Mouse (Mus musculus) ES-E14 (cell line): ENCODE measurements around the gene Atp1a4. TPM values are rescaled to one million over a fixed set of nuclear protein-coding genes. Genes with fewer than 3 reads are reported as not detected.

Experiments used
- DNase-seq: peaks from one replicate; pipeline ENCODE4 v3.0.0-alpha.2; 2013; ENCODE audit warnings: low read depth, low spot score
- H3K27ac ChIP-seq: 2 replicates; pipeline ENCODE4 v1.5.1; 2012; ENCODE audit warnings: low read depth, mild to moderate bottlenecking, low read length, moderate library complexity, mixed read lengths; ENCODE audit not compliant: poor library complexity, insufficient read depth, severe bottlenecking
- H3K36me3 ChIP-seq: 2 replicates; pipeline ENCODE4 v1.6.1; 2012; ENCODE audit warnings: mild to moderate bottlenecking, low read length, moderate library complexity, mixed read lengths; ENCODE audit not compliant: control insufficient read depth, poor library complexity, insufficient read depth, severe bottlenecking
- H3K4me1 ChIP-seq, 2 experiments: fragments of 150-350 bp in 1 of 2; sonication (generic) in 1 of 2; 2 replicates each; pipeline ENCODE4 v1.6.1; 2012; ENCODE audit warnings: low read length in 2 of 2, mild to moderate bottlenecking in 1 of 2, mixed read lengths in 1 of 2; ENCODE audit not compliant: control insufficient read depth in 2 of 2, insufficient read depth in 2 of 2, poor library complexity in 1 of 2
- H3K4me3 ChIP-seq, 2 experiments: fragments of 150-350 bp in 1 of 2; sonication (generic) in 1 of 2; 2 replicates each; pipeline ENCODE4 v1.5.1; 2012; ENCODE audit warnings: low read length in 2 of 2, low read depth in 1 of 2, mild to moderate bottlenecking in 1 of 2, mixed read lengths in 1 of 2; ENCODE audit not compliant: insufficient read depth in 1 of 2, poor library complexity in 1 of 2, severe bottlenecking in 1 of 2
- H3K9ac ChIP-seq: 2 replicates; pipeline ENCODE4 v1.6.1; 2012; ENCODE audit warnings: low read depth, mild to moderate bottlenecking, low read length, mixed read lengths; ENCODE audit not compliant: poor library complexity, insufficient read depth, severe bottlenecking
- H3K9me3 ChIP-seq: fragments of 150-350 bp; sonication (generic); 2 replicates; pipeline ENCODE4 v1.6.1; 2012; ENCODE audit warnings: low read depth, mild to moderate bottlenecking, low read length; ENCODE audit not compliant: control insufficient read depth, insufficient read depth
- CHD2 ChIP-seq: IDR thresholded peaks from 2 replicates; pipeline ENCODE4 v1.6.1; 2014; ENCODE audit warnings: mild to moderate bottlenecking, low read depth, low read length, inconsistent platforms
- HCFC1 ChIP-seq: IDR thresholded peaks from 2 replicates; pipeline ENCODE4 v1.6.1; 2012; ENCODE audit warnings: low read length, inconsistent platforms, borderline replicate concordance; ENCODE audit not compliant: insufficient read depth
- MAFK ChIP-seq: IDR thresholded peaks from 2 replicates; pipeline ENCODE4 v1.6.1; 2014; ENCODE audit warnings: mild to moderate bottlenecking, low read depth, low read length, inconsistent platforms; ENCODE audit not compliant: insufficient read depth
- ZC3H11A ChIP-seq: IDR thresholded peaks from 2 replicates; pipeline ENCODE4 v1.6.1; 2012; ENCODE audit warnings: low read depth, mild to moderate bottlenecking, inconsistent platforms, low read length, borderline replicate concordance
- ZNF384 ChIP-seq: IDR thresholded peaks from 2 replicates; pipeline ENCODE4 v1.6.1; 2012; ENCODE audit warnings: low read depth, low read length, inconsistent platforms
- in situ Hi-C, 2 experiments: fragments of 600-800 bp; cut with MboI; formaldehyde crosslinking; loops; one replicate each; pipeline ENCODE4 v1.15.1; 2025; ENCODE audit warnings: low sequenced_read_pairs in 2 of 2, inconsistent platforms in 1 of 2; ENCODE audit not compliant: unreplicated experiment in 2 of 2
- total RNA-seq: library from RNA; depleted of rRNA; stranded (reverse); fragments of 300-350 nt; gene quantifications from 2 replicates; pipeline ENCODE4 v1.2.3, GENCODE M21; 2012

The Atp1a4 gene
- total RNA-seq, 1 experiment, result 2.2 TPM

DNA sequence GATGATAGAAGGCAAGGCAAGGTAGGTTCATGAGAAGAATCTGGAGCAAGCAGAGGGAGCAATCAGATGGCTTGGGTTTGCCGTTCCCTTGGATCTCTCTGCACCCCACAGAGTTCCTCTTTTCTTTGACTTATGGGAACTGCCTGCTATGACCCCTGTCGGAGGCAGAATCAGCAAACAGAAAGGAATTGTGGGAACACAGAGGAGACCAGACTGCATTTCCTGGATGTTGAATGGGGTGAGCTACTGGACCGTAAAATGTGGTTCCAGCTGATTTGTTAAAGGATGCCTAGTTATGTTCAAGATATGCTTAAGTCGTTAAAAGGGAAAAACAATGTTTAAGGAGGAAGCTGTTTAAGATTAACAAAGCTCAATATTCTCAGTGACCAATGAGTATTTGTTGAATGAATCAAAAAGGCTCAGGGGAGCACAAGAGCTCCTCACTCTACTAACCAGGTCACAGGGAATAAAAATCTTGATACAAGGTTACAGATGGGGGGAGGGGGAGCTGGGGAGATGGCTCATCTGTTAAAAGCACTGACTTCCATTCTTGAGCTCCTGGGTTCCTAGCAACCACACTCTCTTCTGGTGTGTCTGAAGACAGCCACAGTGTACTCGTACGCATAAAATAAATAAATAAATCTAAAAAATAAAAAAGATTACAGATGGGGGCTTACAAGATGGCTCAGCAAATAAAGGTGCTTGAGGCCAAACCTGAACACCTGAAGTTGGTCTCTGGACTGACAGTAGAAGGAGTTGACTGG is 17.1 kb downstream of the Atp1a4 start:
- Histone ChIP-seq H3K4me1 (peaks cover 9 to 10% of the 10 kb centered on the region in 2 experiments; a peak in 3 of 4 replicates), H3K9me3 (no peaks in the 10 kb centered on the region), H3K36me3 (no peaks in the 10 kb centered on the region), H3K4me3 (no peak overlapping the region), H3K27ac (no peak overlapping the region; the same call in 1 of the 2 replicates), H3K9ac (no peak overlapping the region)
- no peak for DNase-seq
- TF ChIP-seq HCFC1, result no peak
- TF ChIP-seq CHD2, result no peak
- no peak for TF ChIP-seq MAFK
- TF ChIP-seq ZNF384, result no peak
- no peak for TF ChIP-seq ZC3H11A
- in situ Hi-C loops, result no loop called here

DNA sequence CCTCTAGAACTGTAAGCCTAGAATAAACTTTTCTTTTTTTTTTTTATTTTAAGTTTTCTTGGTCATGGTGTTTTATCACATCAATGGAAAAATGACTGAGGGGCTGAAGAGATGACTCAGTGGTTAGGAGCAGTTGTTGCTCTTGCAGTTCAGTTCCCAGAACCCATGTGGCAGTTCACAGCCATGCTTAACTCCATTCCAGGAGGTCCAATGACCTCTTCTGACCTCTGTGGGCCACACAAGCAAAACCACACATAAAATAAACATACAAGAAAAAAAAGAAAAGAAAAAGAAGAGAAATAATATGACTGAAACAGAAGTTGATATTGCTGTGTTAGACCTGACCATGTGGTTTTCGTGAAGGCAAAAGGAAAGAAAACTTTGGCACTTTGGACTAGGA is 29.0 kb downstream of the Atp1a4 start:
- in situ Hi-C loops, result no loop called here
- TF ChIP-seq HCFC1, result no peak
- TF ChIP-seq MAFK, result no peak
- no peak for TF ChIP-seq CHD2
- no peak for TF ChIP-seq ZNF384
- TF ChIP-seq ZC3H11A, result no peak
- no peak overlapping the region for H3K27ac ChIP-seq
- H3K9ac ChIP-seq, result no peak overlapping the region
- no peaks in the 10 kb centered on the region for H3K4me1 ChIP-seq
- no peak for DNase-seq
- H3K36me3 ChIP-seq, result no peaks in the 10 kb centered on the region
- no peaks in the 10 kb centered on the region for H3K9me3 ChIP-seq
- no peak overlapping the region for H3K4me3 ChIP-seq

DNA sequence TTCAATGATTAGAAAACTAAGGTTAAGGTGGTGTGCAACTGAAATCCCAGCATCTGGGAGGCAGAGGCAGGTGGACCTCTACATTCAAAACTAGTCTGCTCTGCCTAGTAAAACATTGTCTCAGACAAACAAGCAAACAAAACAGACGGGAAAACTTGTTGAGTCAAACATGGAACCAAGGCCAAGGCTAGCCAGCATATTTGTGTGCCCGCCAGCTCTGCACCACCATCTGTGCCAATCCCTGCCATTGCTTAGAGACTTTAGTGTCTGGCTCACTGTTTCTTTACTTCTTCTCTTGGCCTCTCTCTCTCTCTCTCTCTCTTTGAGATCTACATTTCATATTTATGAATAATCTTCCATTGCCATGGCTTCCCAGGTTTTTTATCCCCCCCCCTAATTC is 30.0 kb downstream of the Atp1a4 start:
- Histone ChIP-seq H3K9ac (no peak overlapping the region), H3K4me3 (no peak overlapping the region), H3K9me3 (no peaks in the 10 kb centered on the region), H3K36me3 (no peaks in the 10 kb centered on the region), H3K27ac (no peak overlapping the region), H3K4me1 (no peaks in the 10 kb centered on the region)
- in situ Hi-C loops, result no loop called here
- TF ChIP-seq ZC3H11A, result no peak
- TF ChIP-seq MAFK, result no peak
- TF ChIP-seq HCFC1, result no peak
- no peak for TF ChIP-seq CHD2
- no peak for TF ChIP-seq ZNF384
- no peak for DNase-seq

DNA sequence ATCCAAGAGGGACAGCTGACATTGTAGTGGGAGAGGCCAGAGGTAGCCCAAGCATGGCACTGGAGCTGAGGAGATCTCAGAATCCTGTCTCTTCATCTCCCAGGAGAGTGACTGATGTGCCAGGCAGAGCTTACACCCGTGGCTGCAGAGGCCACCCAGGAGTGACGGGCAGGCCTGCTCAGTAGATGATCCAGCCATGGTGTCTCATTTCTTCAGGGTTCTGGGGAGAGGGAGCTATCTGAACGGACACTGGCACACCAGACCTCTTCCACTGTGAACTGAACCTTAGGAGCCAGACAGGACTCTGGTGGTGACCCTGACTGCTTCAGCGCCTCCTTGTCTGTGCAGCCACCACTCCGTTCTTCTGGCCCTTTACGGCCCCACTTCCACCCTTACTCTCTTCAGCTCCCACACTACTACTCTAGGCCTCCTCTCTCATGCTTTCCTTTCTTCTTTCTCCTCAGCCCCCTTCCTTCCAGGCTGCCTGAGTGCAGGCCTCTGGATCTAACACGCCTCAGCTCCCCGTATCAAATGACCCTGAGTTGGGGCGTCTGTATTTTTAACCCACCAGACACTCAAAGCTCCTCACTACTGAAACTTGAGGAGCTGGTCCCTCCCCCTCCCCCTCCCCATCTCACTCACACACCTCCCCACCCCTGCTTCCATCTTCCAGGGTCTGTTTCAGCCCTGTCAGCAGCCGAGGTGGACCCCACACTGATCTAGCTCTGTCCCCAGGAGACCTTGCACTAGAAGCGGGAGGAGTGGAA is 36.7 kb downstream of the Atp1a4 start:
- Histone ChIP-seq H3K36me3 (no peaks in the 10 kb centered on the region), H3K9me3 (no peaks in the 10 kb centered on the region), H3K4me1 (peaks cover 5 to 13% of the 10 kb centered on the region in 2 experiments; a peak in 2 of 4 replicates), H3K4me3 (no peak overlapping the region), H3K9ac (no peak overlapping the region), H3K27ac (no peak overlapping the region)
- in situ Hi-C loops, result no loop called here
- DNase-seq, result no peak
- TF ChIP-seq ZNF384 (no peak), CHD2 (no peak), ZC3H11A (no peak), MAFK (no peak), HCFC1 (no peak)
